Mouse (Mus musculus): ENCODE measurements around the gene Zfp750.

Zfp750 gene

GRCm38 (mm10) chr11:121542471-121542870, 23.3 kb upstream of the Zfp750 start:
- DNase-seq (ENCODE audit: low spot score in 2 of 2), result no peak

GRCm38 (mm10) chr11:121536528-121536927, 17.4 kb upstream of the Zfp750 start:
- no peak for DNase-seq (ENCODE audit: low spot score in 2 of 2)

DNA sequence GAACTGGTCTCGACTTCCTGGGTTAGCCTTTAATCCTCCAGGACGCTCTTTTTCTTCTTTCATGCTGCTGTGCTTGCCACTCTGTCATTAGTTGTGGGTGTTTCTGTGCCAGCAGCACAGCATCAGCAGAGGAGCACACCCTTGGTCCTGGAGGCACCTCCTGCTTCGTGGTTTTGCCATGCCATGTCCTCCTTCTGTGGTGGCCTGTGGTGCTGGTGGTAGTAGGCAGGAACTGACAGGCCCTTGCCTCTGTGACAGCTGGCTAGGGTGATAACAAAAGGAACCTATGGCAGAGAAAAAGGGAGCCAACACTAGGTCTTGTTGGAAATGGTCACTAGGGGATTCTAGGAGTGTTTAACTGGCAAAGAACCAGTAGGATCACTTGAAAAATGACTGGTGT, 10.6 kb upstream of the Zfp750 start:
- no peak for DNase-seq (ENCODE audit: low spot score in 2 of 2)

- no peak for DNase-seq (ENCODE audit: low spot score in 2 of 2)
Observed at GRCm38 (mm10) chr11:121524191-121524590, 5.1 kb upstream of the Zfp750 start.

DNA sequence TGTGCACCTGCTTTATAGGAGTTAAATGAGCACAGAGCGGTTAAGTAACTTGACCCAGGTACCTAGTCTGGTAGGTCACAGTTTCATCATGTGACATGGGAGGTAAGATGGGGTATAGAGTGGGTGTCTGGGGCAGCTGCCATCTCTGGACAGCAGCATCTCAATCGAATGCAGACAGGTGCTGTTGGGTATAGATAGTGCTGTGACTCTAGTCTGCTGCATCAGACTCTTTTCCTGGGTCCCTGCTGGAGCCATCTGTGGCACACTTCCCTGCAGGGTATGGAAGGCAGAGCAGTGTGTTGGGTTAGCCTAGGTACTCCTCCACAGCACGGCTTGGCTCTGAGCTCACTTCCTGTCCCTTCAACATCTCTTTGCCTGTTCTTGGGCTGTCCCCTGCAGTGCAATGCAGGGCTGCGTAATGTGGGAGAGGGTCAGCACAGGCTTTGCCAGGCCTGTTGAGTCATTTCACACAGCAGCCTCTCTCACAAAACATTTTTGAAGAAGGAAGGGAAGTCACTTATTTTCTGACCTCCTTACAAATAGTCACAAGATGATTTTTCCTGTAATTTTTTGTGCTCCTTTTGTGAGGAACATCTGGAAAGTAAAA, 3.1 kb upstream of the Zfp750 start:
- no peak for DNase-seq (ENCODE audit: low spot score in 2 of 2)

DNA sequence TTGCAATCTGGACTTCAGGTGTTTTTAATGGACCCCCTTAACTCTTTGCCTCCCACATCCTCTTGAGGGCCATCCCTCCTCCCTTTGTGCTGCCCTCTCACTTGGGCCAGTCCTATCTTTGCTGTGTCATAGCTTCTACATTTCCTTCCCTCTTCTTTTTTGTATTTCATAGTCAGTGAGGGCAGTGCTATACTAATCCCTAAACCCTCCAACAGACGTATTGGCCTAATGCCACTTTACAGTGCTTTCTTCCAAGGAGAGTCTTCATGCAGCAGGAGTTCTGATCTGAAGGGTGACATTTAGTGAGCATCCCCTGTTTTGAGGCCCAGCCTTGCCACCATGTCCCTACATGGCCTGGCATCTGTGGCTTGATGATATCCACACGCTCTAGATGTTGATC, 1.6 kb upstream of the Zfp750 start:
- DNase-seq (ENCODE audit: low spot score in 2 of 2), result no peak

DNA sequence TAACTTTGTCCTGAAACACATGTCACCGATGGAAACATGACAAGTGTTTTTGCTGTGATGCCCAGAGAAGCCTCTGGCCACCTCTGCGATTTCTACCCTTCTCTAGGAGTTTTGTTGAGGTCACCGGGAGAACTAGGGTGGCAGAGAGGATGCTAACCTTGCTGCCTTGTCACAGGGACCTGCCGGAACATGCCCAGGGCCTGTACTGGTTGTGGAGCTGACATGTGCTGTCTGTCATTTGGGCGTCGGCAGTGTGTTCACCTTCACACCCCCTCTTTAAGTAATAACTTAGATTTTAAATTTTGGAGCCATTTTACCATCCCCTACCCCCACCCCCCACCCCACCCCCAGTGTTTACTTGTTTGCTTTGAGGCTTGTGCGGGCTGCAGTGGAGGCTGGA, 570 bp upstream of the Zfp750 start:
- no peak for DNase-seq (ENCODE audit: low spot score in 2 of 2)

GRCm38 (mm10) chr11:121517687-121518465, 1.3 kb downstream of the Zfp750 start:
- no peak for DNase-seq (ENCODE audit: low spot score in 2 of 2)

DNA sequence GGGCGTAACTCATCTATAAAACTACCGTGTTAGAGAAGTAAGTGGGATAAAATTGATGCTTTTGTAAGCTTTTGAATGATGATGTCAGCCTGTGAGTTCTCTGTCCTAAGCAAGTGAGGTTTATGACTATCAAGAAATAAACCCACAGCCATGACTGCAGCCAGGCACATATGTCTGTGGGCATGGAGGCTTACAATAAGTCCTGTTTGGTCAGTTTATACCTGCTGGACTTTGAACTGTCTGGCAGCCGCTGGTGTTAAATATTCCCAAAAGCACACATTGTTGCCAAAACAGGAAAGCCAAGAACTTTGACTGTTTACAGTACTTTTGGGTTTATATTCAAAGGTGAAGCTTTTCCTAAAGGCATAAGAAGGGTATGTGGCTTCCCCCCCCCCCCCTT, 2.2 kb downstream of the Zfp750 start:
- DNase-seq (ENCODE audit: low spot score in 2 of 2), result no peak

- DNase-seq (ENCODE audit: low spot score in 2 of 2), result peak in 1 of 2 experiments; percentile 65
Observed at GRCm38 (mm10) chr11:121515996-121516395, 3.1 kb downstream of the Zfp750 start.

DNA sequence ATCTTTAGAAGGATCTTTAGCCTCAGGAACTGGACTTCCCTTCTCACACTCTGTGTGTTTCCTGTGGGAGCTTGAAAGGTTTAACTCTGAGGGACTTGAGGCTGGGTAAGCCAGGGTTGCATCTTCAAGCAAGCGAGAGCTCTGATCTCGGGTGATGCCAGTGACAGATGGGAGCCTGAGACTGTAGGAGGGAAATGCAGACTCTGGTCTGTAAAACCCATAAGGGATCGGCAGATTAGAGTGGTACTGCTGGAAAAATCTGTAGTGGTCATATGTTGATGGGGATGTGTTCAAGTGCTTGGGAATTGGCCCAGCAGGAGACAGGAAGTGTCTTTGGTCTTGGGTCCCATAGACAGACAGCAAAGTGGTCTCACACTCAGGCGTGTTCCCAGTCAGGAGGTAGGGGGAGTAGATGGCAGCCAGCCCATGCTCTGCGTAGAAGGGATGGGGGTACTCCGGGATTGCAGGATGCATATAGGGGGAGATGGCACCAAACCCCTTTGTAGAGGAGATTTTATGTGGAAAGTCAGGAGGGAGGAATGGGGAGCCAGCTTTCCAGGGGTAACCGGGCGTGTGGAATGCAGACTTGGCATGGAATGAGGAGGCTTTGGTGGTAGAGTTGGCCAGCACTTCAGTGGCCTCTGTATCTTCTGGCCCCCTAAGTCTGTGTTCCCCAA, 6.1 kb downstream of the Zfp750 start:
- no peak for DNase-seq (ENCODE audit: low spot score in 2 of 2)

DNA sequence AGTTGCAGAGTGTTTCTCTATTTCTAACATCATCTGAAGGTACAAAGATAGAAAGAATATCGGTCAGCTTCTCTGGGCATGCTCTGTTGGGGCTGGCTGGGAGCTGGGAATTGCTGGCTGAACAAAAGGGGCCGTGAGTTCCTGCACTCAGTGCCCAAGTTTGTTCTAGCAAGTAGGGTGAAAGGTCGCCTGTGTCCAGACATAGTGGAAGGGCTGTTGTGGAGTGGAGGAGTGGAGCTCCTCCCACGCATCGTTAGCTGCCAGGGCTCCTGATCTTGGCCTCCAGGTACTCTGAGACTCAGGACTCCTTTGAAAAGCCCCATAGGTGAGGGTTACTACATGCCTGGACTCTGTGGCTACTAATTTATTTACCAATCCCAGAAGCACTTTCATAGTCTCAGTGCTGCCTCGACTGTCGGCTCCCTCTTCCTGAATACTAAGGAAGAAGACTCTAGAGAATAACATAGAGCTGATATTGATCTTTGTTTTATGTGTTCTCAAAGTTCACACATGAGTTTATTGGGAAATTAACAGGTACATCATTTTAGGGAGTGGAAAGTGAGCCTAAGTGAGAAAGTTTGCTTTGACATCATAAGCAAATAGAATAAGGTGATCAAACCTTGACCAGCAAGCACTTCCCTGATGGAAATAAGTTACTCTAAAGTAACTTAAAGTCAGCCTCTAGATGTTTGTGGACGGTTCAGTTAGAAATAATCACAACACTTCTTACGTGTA, 8.5 kb downstream of the Zfp750 start:
- DNase-seq (ENCODE audit: low spot score in 2 of 2), result no peak

- DNase-seq (ENCODE audit: low spot score in 2 of 2), result no peak
Observed at GRCm38 (mm10) chr11:121508478-121508877, 10.7 kb downstream of the Zfp750 start.

- no peak for DNase-seq (ENCODE audit: low spot score in 2 of 2)
Observed at GRCm38 (mm10) chr11:121502000-121502860, 16.9 kb downstream of the Zfp750 start.

DNA sequence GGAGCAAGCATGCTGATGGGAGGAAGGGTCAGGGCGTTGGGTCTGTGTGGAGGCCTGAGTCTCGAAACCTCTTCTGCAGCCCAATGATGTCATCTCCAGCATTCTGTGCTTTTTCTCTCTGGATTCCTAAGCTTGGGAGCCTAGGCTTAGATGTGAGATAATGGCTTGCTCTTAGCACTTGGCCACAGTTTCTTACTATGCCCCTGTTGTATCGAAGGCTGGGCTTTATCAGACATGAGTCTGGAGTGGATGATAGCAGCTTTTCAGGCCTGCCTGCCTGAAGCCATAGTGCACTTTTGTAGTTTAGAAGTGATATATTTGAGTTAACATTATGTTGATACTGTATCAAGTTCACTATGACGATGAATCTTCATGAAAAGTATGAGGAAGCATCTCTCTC, 17.6 kb downstream of the Zfp750 start:
- no peak for DNase-seq (ENCODE audit: low spot score in 2 of 2)

GRCm38 (mm10) chr11:121500595-121500994, 18.5 kb downstream of the Zfp750 start:
- no peak for DNase-seq (ENCODE audit: low spot score in 2 of 2)

DNA sequence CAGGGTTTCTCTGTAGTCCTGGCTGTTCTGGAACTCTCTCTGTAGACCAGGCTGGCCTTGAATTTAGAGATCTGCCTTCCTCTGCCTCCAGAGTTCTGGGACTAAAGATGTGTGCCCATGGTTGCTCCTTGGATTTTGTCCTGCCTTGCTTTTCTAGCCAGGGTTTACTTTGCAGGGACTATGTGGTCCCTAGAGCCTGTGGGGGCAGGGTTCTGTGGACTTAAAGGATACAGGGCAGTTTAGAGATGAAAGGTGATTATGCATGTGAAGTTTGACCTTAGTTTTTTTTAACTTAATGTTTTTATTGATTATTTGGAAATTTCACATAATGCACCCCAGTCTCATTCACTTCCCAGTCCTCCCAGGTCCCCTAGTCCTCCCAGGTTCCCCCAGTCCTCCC, 28.5 kb downstream of the Zfp750 start:
- DNase-seq (ENCODE audit: low spot score in 2 of 2), result no peak

GRCm38 (mm10) chr11:121485882-121486281, 33.3 kb downstream of the Zfp750 start:
- no peak for DNase-seq (ENCODE audit: low spot score in 2 of 2)

GRCm38 (mm10) chr11:121481129-121481528, 38.0 kb downstream of the Zfp750 start:
- DNase-seq (ENCODE audit: low spot score in 2 of 2), result no peak

GRCm38 (mm10) chr11:121479476-121480203, 39.5 kb downstream of the Zfp750 start:
- peak in 1 of 2 experiments; percentile 18 for DNase-seq (ENCODE audit: low spot score in 2 of 2)

Measured in urinary bladder, adult 18-20 months (tissue).